Mouse (Mus musculus) neural tube, embryonic 10.5 days (tissue): ENCODE results near the gene Cacna1g.

Source experiments
- DNase-seq: peaks from one replicate; pipeline ENCODE4 v3.0.0-alpha.2; 2017; ENCODE audit warnings: low spot score; ENCODE audit errors: extremely low spot score

Gene Cacna1g

GRCm38 (mm10) chr11:94449239-94449638, 24.8 kb downstream of the Cacna1g start:
- DNase-seq = no peak

DNA sequence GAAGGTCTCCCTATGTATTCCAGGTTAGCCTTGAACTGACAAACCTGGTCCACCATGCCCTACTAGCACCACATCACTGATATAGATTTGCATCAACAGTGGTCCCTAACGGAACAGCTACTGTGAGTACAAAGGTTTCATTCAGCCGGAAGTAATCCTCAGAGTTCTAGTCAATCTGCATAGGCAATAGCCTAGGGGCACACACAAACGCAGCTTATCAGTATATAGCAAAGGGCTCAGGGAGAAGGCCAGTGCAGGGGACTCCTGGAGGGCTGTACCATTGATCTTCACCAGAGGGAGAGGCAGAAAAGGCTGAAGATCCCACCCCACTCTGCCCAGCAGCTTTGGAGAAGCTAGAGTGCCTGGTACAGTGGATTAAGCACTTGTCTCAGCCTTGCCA, 27.0 kb downstream of the Cacna1g start:
- DNase-seq = no peak

DNA sequence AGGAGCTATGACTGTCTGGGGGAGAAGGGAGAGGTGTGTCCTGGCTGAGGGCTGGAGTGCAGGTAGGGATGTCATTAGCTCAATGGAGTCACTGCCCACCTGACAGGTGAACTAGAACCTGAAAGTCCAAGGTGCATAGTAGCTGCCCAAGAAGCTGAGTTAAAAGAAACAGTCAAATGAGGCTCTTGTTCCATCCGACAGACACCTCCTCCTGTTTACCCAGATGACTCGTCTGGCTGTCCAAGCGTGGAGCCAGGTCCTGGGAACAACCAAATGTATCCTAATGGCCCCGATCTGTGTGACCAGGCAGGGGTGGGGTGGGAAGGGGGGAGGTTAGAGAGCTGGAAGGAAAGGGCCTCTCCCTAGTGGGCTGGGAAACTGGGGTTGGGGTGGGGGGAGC, 28.7 kb downstream of the Cacna1g start:
- DNase-seq = no peak

DNA sequence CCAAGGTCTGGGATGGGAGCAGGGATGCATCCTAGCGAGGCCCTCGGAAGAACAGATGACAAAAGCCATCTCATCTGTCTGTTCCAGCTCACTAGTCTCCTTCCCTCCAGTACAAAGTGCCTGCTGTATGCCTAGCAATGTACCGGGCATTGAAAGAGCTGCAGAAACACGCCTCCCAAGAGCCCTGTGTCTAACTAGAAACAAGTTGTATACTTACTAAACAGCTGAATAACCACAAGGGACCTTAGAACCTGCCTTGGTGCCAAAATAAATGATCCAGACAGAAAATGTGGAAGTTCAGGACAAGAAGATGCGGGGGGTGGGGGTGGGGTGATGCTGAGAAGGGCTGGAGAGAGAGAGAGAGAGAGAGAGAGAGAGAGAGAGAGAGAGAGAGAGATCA, 29.2 kb downstream of the Cacna1g start:
- no peak for DNase-seq

DNA sequence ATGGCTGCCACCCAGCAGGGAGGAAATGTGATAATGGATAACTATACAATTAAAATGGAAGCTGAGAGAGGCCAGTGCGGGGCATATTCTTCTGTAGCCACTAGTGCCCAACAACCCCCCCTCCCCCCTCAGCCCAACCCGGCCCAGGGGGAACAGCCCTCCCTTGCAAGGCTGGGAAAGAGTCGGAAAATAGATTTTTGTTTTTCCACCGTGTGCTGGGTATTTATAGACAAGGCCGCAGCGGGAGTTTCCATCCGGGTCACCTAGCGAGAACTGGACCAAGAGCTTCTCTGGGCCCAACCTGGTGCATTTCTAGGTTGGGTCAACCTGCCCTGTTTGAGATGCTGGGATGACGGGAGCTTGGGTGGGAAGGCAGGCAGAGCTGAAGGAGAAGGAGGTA, 32.2 kb downstream of the Cacna1g start:
- DNase-seq = no peak

DNA sequence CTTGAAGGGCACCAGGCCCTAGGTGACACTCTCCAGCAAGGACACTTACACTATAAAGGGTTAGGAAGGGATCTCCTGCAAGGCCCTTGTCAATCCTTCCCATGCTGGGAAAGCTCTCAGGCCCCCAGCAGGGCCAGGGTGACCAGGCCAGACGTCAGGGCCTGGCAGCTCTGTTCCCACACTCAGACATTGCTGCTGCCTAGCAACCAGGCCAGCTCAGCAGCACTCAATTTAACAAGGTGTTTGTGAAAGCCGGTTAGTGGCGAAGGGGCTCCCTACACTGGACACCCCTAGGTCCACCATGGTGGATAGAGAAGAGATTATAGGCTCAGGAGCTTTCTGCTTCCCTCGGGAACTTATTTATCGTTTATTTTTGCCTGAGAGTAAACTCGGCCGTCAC, 32.9 kb downstream of the Cacna1g start:
- no peak for DNase-seq

DNA sequence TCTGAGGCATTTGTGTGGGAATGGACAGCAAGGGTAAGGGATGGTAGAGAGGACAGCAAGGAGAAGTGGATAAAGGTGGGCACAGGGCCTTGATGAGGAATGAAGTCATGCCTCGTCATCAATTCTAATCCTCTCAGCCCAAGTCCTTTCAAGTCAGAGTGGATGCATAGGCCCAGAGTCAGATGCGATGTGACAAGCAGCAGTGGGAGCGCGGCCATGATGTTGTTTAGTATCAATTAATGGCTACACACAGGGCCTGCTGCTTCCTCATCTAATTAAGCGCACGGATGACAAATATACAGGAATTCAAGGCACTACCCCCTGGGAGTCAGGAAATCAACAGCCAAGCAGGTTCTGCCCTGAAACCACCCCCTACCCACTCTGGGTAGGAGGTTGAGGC, 33.6 kb downstream of the Cacna1g start:
- no peak for DNase-seq

GRCm38 (mm10) chr11:94429011-94429651, 44.9 kb downstream of the Cacna1g start:
- no peak for DNase-seq

- no peak for DNase-seq
These were observed 45.7 kb downstream of the Cacna1g start for GRCm38 (mm10) chr11:94428091-94428835.

DNA sequence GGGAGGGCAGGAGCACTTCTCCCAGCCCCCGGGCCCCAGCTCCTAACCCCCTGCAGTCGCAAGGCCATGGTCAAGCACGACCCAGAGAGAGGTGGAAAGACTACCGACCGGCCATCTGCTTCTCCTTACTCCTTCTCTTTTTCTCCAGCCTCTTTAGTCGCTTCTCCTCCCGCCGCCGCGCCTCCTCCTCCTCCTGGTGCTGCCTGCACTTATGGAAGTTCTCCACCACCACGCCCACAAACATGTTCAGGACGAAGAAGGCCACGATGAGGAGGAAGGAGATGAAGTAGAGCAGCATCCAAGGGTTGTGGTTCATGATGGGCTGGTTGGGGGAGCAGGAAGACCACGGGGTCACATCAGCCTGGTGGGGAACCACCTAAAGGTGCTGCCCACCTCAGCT, 48.3 kb downstream of the Cacna1g start:
- no peak for DNase-seq

DNA sequence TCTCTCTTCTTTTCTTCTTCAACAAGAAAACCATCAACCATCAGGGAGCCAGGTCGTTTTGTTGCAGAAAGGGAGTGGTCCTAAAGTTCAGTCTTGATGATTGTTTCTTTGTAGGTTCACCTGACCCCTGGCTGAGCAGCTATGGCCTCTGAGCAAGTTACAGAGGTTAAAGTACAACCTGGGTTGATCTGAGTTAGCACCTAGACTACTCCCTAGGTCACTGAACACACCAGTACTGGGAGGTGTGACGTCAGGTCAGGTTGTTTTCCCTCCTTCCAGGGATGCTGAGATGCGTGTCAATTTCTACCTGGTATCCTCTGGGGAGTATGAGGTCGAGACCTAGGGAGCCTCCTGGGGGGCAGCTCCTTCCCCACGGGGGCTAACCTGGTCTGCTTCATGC, 48.8 kb downstream of the Cacna1g start:
- no peak for DNase-seq

DNA sequence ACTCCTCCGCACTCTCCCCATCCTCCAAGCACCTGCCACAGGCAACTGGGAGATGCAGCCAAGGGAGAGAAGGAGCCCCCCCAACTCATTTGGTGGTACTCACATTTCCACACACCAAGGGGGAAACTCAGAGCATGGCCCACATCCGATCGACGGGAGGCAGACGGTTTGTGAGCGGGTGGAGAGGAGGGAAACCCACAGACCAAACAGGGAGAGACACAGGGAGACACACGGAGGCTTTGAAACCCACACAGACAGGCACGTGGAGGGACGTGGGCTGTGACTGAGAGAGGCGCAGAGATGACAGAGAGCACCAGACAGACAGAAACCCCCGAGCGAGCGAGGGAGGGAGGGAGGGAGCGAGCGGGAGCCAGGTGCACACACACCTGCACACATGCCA, 49.6 kb downstream of the Cacna1g start:
- no peak for DNase-seq

GRCm38 (mm10) chr11:94423855-94424254, 50.1 kb downstream of the Cacna1g start:
- no peak for DNase-seq

DNA sequence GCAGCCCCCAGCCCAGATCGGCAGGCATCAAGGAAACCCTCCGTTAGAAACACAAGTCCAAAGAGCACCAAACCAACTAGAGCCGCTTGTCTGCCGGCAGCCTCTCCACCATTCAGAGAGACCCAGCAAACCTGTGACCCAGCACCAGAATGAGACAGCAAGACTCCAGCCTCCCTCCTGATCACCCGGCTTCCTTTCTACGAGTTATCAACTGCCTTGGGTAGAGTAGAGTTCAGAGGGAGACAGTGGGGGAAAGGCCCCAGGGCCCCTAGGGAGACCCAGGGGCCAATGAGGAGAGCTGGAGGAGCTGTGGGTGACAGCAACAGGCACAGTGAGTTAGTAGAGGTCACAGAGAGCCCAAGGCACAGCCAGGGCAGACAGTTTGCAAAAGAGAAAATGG, 53.0 kb downstream of the Cacna1g start:
- no peak for DNase-seq

DNA sequence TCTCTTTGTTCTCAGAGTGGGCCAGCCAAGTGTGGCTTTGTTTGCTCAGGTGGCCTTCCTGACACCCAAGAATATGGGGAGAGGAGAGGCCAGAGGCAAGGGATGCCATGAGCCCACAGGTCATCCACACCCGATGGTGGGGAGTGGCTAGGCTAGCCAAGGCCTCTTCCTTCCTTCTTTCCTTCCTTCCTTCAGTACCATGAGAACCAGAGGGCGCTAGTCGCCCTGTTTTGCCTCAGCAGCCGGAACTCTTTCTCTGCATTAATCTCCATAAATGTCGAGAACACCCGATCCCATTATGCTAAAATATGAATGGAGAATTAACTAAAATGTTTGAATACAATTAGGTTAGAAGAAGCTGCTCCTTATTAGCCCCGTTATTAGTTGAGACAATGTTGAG, 53.7 kb downstream of the Cacna1g start:
- no peak for DNase-seq

DNA sequence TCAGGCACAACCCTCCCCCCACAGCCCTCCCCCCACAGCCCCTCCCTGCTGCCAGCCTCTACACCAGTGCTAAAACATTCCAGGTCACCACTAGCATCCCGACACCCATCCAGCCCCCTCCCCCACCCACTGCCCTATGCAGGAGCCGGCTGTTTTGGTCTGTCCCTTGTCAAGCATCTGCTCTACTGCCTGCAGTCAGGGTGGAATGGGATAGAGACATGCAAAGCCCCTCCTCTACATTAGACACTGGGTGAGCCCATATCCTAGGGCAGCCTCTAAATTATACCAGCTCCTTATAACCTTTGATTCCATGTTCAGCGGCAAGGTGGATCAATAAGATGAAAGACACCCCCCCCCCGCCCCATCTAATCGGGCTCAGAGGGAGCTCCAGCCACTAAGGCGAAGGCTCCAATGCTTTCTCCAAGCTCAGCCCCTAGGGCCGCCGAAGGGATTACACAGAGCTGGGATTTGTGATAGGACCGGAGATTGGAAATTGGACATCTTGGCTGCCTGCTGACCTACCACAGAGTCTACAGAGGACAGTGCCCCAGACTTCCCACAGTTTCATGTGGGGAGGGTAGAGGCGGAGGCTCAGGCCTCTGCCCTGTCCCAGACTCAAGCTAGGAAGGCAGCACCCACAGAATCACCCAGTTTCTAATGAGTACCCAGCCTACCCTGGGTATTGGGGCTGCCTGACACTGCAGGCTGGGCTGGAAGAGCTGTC, 54.8 kb downstream of the Cacna1g start:
- no peak for DNase-seq

GRCm38 (mm10) chr11:94414042-94414441, 60.0 kb downstream of the Cacna1g start:
- no peak for DNase-seq

GRCm38 (mm10) chr11:94413516-94413915, 60.5 kb downstream of the Cacna1g start:
- DNase-seq = no peak

DNA sequence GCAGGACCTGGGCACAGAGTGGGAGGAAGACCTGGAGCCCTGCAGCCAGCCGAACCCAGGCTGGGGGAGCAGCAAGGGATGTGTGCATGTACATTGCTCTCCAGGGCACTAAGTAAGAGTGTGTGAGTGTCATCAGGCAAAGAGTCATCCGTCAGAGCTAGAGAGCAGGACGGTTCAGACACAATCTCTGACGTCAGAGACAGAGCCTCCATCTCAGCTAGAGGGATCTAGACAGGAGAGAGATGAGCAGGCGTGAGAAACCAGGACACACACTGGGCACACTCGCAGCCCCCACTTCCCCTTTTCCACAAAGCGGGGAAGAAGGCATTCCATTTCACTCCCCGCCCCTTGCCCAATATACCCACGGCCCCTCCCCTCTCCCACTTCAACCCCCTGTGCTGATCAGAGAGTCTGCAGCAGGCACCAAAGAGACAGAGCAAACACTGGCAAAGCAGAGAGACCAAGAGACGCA, 61.0 kb downstream of the Cacna1g start:
- no peak for DNase-seq

DNA sequence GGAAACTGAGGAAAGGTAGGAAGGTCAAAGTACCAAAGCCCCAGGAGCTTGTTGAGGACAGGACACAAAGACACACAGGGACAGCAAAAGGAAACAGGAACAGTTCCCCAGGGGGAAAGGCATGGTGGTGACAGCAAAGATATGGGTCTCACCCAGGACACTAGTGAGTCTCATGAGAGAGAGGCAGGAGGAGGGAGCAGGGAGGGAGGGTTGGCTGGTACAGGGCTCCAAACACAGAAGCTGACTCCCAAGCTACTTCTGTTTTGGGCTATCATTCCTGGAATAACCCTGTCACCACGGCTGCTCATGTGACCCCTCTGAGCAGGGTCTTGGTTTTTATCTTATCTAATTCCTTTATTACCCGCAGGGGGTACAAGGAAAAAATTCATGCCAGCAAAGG, 61.4 kb downstream of the Cacna1g start:
- DNase-seq = no peak

DNA sequence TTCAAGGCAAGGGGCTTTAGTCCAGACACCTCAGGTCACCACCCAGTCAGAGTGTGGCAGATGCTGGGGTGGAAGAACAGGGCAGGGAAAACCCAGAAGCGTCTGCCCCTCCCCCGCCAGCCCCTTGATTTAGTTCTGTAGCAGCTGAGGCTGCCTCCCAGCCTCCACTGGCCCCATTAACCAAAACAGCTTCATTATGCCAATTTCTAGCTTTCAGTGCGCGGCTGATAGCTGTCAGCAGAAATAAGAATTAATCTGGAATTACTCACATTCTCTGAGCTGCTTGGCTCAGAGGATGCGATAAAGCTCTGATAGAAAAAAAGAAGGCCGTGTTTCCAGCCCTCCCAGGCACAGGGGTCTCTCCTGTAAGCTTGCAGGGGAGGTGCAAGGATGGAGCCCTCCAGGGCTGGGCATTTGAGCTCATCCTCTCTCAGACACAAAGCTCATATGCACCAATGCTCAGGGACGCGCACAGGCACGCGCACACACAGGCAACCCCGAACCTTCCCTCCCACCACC, 66.1 kb downstream of the Cacna1g start:
- peak; percentile 52 for DNase-seq

- DNase-seq = no peak
These were observed 68.7 kb downstream of the Cacna1g start for GRCm38 (mm10) chr11:94405348-94405747.
